Mouse (Mus musculus) CD8-positive naive resting alpha-beta T cell, adult 57 days (primary cell): ENCODE results near the gene Gm27179. TPM values are rescaled to one million over a fixed set of nuclear protein-coding genes. Genes with fewer than 3 reads are reported as not detected.

Experiments
- total RNA-seq: library from RNA; stranded (reverse); gene quantifications from one replicate; pipeline ENCODE4 v1.2.4, GENCODE M21; 2023

Gene Gm27179
- not detected for total RNA-seq

GRCm38 (mm10) chr14:69512449-69512848 is at the start of gene Gm27179:
Gene Gm27179, minus strand, starts transcription at chr14:69512549.

GRCm38 (mm10) chr14:69555110-69555831 is 42.9 kb upstream of the Gm27179 start, which contains the start of gene Entpd4b:
Gene Entpd4b, plus strand, starts transcription at chr14:69555424.

GRCm38 (mm10) chr14:69503174-69503573 is 9.2 kb downstream of the Gm27179 start, which contains the start of gene Gm16867:
Gene Gm16867, minus strand, starts transcription at chr14:69503362.

Other genes starting within 250 kb of the Gm27179 start
- gene Synb, start 218.2 kb downstream of the Gm27179 start, total RNA-seq, result not detected
- 4.6 TPM for gene Gm16867, start 9.2 kb downstream of the Gm27179 start, total RNA-seq
- 22.9 TPM for gene Entpd4b, start 42.9 kb upstream of the Gm27179 start, total RNA-seq